Mouse (Mus musculus): ENCODE data around the gene Vac14. TPM values are rescaled to one million over a fixed set of nuclear protein-coding genes. Genes with fewer than 3 reads are reported as not detected.

The Vac14 gene
- polyA plus RNA-seq (2015; fragmentation: Nextera tagmentation; extraction: Ambion mirVana): 14.9 and 16.1 TPM in 2 replicates

DNA sequence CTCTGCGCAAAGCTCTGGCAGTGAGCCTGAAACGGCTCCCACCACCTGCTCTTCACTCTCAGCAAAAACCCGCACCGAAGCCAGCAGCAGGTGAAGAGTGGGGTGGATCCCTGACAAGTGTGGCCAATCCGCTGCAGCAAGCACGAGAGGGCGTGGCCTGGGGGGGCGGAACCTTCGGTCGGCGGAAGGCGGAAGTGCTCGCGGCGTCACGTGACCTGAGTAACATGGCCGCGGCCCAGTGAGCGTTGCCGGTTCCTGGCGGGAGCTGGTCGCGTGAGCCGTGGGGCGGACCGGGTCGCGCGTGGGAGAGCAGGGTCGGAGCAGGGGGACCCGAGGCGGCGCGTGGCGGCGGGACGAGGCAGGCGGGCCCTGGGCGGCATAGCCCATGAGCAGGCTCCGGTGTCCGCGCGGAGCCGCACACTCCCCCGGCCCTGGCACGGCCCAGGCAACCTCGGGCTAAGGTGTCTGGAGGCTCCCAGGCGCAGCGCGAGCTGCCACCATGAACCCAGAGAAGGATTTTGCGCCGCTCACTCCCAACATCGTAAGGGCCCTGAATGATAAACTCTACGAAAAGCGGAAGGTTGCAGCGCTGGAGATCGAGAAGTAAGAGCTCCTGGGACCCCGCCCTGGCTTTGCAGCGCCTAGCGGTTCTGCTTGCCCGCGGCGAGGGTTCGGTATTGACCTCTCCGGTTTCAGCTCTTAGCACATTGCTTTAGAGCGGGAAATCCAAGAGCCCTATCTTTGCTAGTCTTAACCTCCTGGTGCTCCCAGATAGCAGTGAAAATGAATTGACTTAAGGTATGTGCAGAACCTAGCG, at the start of gene Vac14:
Vac14 (plus strand) TSS at position 195 of the 817 bp plus-strand sequence.
- Histone ChIP-seq H3K27me3 (ENCODE audit: insufficient read depth, low read length) (no peaks in the 10 kb centered on the region), H3K36me3 (ENCODE audit: insufficient read depth, low read length) (no peaks in the 10 kb centered on the region), H3K4me2 (ENCODE audit: low read length) (peak within 1 kb of the TSS; percentile 87), H3K4me1 (replicated peaks; ENCODE audit: insufficient read depth, low read length) (peaks cover 13% of the 10 kb centered on the region), H3K9me3 (replicated peaks; ENCODE audit: low read length) (no peaks in the 10 kb centered on the region), H3K27ac (peak within 1 kb of the TSS; percentile 10; the same call in 1 of the 2 replicates), H3K4me3 (replicated peaks; ENCODE audit: low read depth, low read length) (peak within 1 kb of the TSS; percentile 98), H3K9ac (ENCODE audit: low read depth, low read length) (peak within 1 kb of the TSS; percentile 78)
- WGBS: under 1% methylated on average over 67 of the region's 67 CpGs
- ATAC-seq (replicated peaks; ENCODE audit: low FRiP score, low read depth): peak; percentile 95
- peak; percentile 98 for DNase-seq (ENCODE audit: low spot score)
- TF ChIP-seq CTCF (IDR thresholded peaks at IDR 0.05; ENCODE audit: low read depth): no peak

DNA sequence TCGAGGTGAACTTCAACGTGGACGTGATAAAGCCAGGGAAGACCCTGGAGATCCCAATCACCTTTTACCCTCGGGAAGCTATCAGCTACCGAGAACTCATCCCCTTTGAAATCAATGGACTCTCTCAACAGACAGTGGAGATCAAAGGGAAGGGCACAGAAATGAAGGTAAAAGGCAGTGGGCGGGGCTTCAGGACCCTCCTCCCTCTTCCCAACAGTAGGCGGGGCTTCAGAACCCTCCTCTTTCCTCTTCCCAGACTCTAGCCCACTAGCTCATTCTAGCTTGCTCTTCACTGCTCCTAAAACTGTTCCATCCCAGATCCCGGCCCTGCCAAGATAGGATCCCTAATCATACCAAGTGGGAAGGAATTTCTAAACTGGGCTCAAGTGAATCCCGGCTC, 25.7 kb upstream of the Vac14 start:
- H3K4me1 ChIP-seq (replicated peaks; ENCODE audit: insufficient read depth, low read length): no peaks in the 10 kb centered on the region
- no peak overlapping the region for H3K27ac ChIP-seq
- TF ChIP-seq CTCF (IDR thresholded peaks at IDR 0.05; ENCODE audit: low read depth): no peak
- no peaks in the 10 kb centered on the region for H3K9me3 ChIP-seq (replicated peaks; ENCODE audit: low read length)
- no peak overlapping the region for H3K9ac ChIP-seq (ENCODE audit: low read depth, low read length)
- 79% methylated on average over 9 of the region's 9 CpGs for WGBS
- no peak for DNase-seq (ENCODE audit: low spot score)
- H3K4me2 ChIP-seq (ENCODE audit: low read length): no peak overlapping the region
- no peaks in the 10 kb centered on the region for H3K36me3 ChIP-seq (ENCODE audit: insufficient read depth, low read length)
- no peaks in the 10 kb centered on the region for H3K27me3 ChIP-seq (ENCODE audit: insufficient read depth, low read length)
- no peak for ATAC-seq (replicated peaks; ENCODE audit: low FRiP score, low read depth)
- H3K4me3 ChIP-seq (replicated peaks; ENCODE audit: low read depth, low read length): no peak overlapping the region

DNA sequence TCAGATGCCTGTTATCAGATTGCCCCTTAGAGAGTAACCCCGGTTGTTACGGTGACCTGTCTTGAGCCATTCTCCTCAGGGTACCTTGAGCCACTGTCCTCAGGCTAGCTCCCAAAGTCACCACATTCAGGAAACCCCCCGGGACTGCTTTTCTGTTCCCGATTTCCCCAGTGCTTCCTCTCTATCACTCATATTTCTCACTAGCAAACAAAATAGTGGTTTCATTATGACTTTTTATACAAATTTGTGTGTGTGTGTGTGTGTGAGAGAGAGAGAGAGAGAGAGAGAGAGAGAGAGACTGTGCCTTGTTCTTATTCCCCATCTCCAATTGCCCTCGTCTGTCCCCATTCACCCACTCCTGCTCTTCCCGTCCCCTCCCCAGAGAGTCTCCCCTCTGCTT, 24.2 kb upstream of the Vac14 start:
- WGBS: 81% methylated on average over 6 of the region's 6 CpGs
- H3K4me1 ChIP-seq (replicated peaks; ENCODE audit: insufficient read depth, low read length): no peaks in the 10 kb centered on the region
- no peak for TF ChIP-seq CTCF (IDR thresholded peaks at IDR 0.05; ENCODE audit: low read depth)
- no peak overlapping the region for H3K27ac ChIP-seq
- no peak overlapping the region for H3K4me2 ChIP-seq (ENCODE audit: low read length)
- no peak for DNase-seq (ENCODE audit: low spot score)
- no peaks in the 10 kb centered on the region for H3K27me3 ChIP-seq (ENCODE audit: insufficient read depth, low read length)
- no peaks in the 10 kb centered on the region for H3K9me3 ChIP-seq (replicated peaks; ENCODE audit: low read length)
- H3K9ac ChIP-seq (ENCODE audit: low read depth, low read length): no peak overlapping the region
- ATAC-seq (replicated peaks; ENCODE audit: low FRiP score, low read depth): no peak
- H3K4me3 ChIP-seq (replicated peaks; ENCODE audit: low read depth, low read length): no peak overlapping the region
- H3K36me3 ChIP-seq (ENCODE audit: insufficient read depth, low read length): no peaks in the 10 kb centered on the region

DNA sequence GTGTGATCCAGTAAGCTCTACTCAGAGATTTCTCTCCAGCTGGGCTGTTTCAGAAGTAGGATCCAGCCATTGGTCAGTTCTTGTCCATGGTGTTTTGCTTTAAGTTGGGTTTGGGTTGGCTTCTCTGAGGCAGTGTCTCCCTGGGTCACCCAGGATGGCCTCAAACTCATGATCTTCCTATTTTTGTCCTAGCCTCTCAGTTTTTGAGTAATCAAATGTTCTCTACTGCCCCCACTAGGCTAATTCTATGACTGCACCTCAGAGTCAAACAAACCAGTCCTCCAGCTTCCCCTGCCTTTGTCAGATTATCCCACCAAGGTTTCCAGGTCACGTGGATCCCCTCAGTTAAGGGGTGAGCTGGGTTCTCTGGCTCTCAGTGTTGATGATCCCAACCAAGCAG, 13.8 kb upstream of the Vac14 start:
- 4% methylated on average over 1 of the region's 1 CpGs for WGBS
- peak; percentile 40 for DNase-seq (ENCODE audit: low spot score)
- no peak overlapping the region for H3K27ac ChIP-seq

DNA sequence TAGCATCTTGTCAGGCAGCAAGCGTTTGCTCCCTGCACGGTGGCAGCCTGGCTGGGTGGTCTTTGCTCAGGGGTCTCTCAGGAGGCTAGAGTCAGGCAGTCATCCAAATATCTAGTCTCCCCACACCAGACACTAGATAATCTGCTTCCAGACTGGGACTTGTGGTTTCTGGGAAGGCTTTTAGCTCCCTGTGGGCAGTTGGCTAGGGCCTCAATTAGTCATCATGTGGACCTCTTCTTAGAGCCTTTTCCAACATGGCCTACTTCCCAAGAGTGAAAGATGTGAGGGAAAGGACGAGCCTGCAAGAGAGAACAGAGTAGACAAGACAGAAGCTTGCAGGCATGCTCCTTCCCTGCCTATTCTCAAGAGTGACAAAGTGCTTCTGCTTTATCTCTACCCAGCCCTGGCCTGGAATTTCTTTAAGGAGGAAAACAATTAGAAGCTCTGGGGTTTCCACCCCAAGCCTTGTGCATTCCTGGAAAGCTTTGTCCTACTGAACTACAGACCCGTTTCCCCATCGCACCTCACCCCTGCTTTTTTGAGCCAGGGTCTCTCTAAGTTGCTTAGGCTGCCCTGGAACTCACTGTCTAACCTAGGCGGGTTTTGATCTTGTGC, 12.9 kb upstream of the Vac14 start:
- 60% methylated on average over 6 of the region's 6 CpGs for WGBS
- Histone ChIP-seq H3K27me3 (ENCODE audit: insufficient read depth, low read length) (no peaks in the 10 kb centered on the region), H3K27ac (no peak overlapping the region)

More for the DNA sequence above, 13.8 kb upstream of the Vac14 start:
- peak; percentile 66 for TF ChIP-seq CTCF (IDR thresholded peaks at IDR 0.05; ENCODE audit: low read depth)
- no peaks in the 10 kb centered on the region for H3K9me3 ChIP-seq (replicated peaks; ENCODE audit: low read length)
- H3K4me1 ChIP-seq (replicated peaks; ENCODE audit: insufficient read depth, low read length): no peaks in the 10 kb centered on the region
- no peak overlapping the region for H3K9ac ChIP-seq (ENCODE audit: low read depth, low read length)
- no peak for ATAC-seq (replicated peaks; ENCODE audit: low FRiP score, low read depth)
- no peaks in the 10 kb centered on the region for H3K27me3 ChIP-seq (ENCODE audit: insufficient read depth, low read length)
- H3K4me2 ChIP-seq (ENCODE audit: low read length): no peak overlapping the region
- H3K4me3 ChIP-seq (replicated peaks; ENCODE audit: low read depth, low read length): no peak overlapping the region
- H3K36me3 ChIP-seq (ENCODE audit: insufficient read depth, low read length): no peaks in the 10 kb centered on the region

DNA sequence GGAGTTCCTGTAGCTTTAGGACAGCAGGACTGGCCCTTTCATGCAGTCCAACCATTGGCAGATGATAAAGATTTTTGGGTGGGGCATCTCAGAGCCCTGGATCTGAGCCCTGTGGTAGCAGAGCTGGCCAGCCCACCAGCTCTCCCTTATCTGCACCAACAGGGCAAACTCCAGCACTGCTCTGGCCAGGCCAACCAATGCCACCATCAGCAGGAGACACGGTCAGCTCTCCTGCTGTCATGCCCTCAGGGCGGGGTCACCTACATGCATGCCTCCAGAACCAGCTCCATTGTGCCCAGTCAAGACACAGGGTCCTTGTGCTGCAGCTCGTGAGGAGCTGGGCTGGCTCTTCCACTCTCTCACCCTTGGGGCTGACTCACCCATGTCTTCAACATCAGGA, 2.7 kb upstream of the Vac14 start:
- Histone ChIP-seq H3K9ac (ENCODE audit: low read depth, low read length) (no peak overlapping the region), H3K36me3 (ENCODE audit: insufficient read depth, low read length) (no peaks in the 10 kb centered on the region), H3K4me2 (ENCODE audit: low read length) (no peak overlapping the region), H3K4me3 (replicated peaks; ENCODE audit: low read depth, low read length) (no peak overlapping the region), H3K4me1 (replicated peaks; ENCODE audit: insufficient read depth, low read length) (peaks cover 13% of the 10 kb centered on the region), H3K27ac (no peak overlapping the region), H3K9me3 (replicated peaks; ENCODE audit: low read length) (no peaks in the 10 kb centered on the region), H3K27me3 (ENCODE audit: insufficient read depth, low read length) (no peaks in the 10 kb centered on the region)
- DNase-seq (ENCODE audit: low spot score) (no peak), ATAC-seq (replicated peaks; ENCODE audit: low FRiP score, low read depth) (no peak)
- TF ChIP-seq CTCF (IDR thresholded peaks at IDR 0.05; ENCODE audit: low read depth): no peak
- 77% methylated on average over 3 of the region's 3 CpGs for WGBS

More for the DNA sequence above, 12.9 kb upstream of the Vac14 start:
- Histone ChIP-seq H3K9me3 (replicated peaks; ENCODE audit: low read length) (no peaks in the 10 kb centered on the region), H3K9ac (ENCODE audit: low read depth, low read length) (no peak overlapping the region), H3K4me2 (ENCODE audit: low read length) (no peak overlapping the region), H3K4me3 (replicated peaks; ENCODE audit: low read depth, low read length) (no peak overlapping the region), H3K36me3 (ENCODE audit: insufficient read depth, low read length) (no peaks in the 10 kb centered on the region), H3K4me1 (replicated peaks; ENCODE audit: insufficient read depth, low read length) (no peaks in the 10 kb centered on the region)
- DNase-seq (ENCODE audit: low spot score): no peak
- no peak for ATAC-seq (replicated peaks; ENCODE audit: low FRiP score, low read depth)
- TF ChIP-seq CTCF (IDR thresholded peaks at IDR 0.05; ENCODE audit: low read depth): no peak
